Mouse (Mus musculus): ENCODE measurements around the gene Gps2.

DNA sequence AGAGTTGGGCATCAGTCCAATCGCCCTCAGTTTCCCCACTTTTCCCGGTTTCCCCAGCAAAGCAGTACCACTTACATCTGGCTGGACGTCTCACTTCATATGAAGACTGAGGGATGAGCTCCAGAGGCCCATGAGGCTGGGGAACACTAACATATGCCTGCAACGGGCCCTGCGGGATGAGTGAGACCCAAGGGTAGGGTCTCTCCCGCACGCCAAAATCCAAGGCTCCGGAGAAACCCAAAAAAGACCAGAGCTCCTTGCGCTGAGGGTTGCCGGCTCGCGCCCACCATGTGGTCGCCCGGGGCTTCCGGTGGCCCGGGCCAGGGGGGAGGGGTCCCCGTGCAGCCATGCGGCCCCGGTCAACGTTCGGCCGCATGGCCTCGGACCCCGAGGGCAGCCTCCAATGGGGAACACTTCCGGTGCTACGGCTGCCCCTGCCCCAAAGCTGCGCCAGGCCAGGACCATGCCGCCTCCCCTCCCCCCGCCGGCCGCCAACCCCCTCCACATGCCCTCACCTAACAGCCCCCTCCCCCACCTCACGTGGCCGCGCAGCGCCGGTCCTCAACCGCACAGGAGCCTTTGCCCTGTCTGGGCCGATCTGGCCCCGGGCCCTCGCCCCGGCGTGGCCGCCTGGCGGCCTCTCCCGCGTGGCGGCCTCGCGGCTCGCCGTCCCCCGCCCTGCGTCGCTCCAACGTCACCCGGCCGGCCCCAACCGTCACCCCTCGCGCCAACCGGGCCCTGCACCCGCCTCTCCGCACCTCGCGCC lies 6.8 kb downstream of the Gps2 start:
- peak; percentile 11; the same call in 1 of the 2 replicates for TF ChIP-seq POLR2A (IDR thresholded peaks at IDR 0.05; ENCODE audit: control insufficient read depth, low read depth, low read length)
- no peak for TF ChIP-seq CTCF (IDR thresholded peaks at IDR 0.05; ENCODE audit: control insufficient read depth, insufficient read depth, insufficient replicate concordance, low read depth, low read length)
